Mouse (Mus musculus) embryonic facial prominence, embryonic 13.5 days (tissue): ENCODE data around the gene Mgrn1. TPM values are rescaled to one million over a fixed set of nuclear protein-coding genes. Genes with fewer than 3 reads are reported as not detected.

ENCODE experiments used
- ATAC-seq: fragments of 200-750 bp; cut with Nextera tagmentation; 2 replicates; pipeline ENCODE4 v1.8.0; 2017; ENCODE audit warnings: low read depth; ENCODE audit not compliant: insufficient number of reproducible peaks, insufficient read depth, low FRiP score, low TSS enrichment
- H3K27ac ChIP-seq: fragments of 300-500 bp; sonication (generic); 2 replicates; pipeline ENCODE4 v1.5.1; 2015; ENCODE audit warnings: moderate library complexity, mild to moderate bottlenecking, inconsistent platforms
- H3K27me3 ChIP-seq: fragments of 300-500 bp; sonication (generic); 2 replicates; pipeline ENCODE4 v1.6.1; 2015; ENCODE audit warnings: mild to moderate bottlenecking, inconsistent platforms
- H3K36me3 ChIP-seq: fragments of 300-500 bp; sonication (generic); 2 replicates; pipeline ENCODE4 v1.6.1; 2015; ENCODE audit warnings: mild to moderate bottlenecking, inconsistent platforms
- H3K4me1 ChIP-seq: fragments of 300-500 bp; sonication (generic); 2 replicates; pipeline ENCODE4 v1.6.1; 2015; ENCODE audit warnings: inconsistent platforms
- H3K4me2 ChIP-seq: fragments of 300-500 bp; sonication (generic); 2 replicates; pipeline ENCODE4 v1.6.1; 2015; ENCODE audit warnings: moderate library complexity, mild to moderate bottlenecking, inconsistent platforms
- H3K4me3 ChIP-seq: fragments of 300-500 bp; sonication (generic); 2 replicates; pipeline ENCODE4 v1.5.1; 2015; ENCODE audit warnings: mild to moderate bottlenecking, inconsistent platforms
- H3K9ac ChIP-seq: fragments of 300-500 bp; sonication (generic); 2 replicates; pipeline ENCODE4 v1.6.1; 2015; ENCODE audit warnings: mild to moderate bottlenecking, inconsistent platforms
- H3K9me3 ChIP-seq: fragments of 300-500 bp; sonication (generic); 2 replicates; pipeline ENCODE4 v1.6.1; 2016; ENCODE audit warnings: inconsistent platforms
- WGBS: fragments of 180-500 bp; shearing (Covaris S2); methylation state at CpG from one replicate; pipeline ENCODE4 v1.1.7; 2015; ENCODE audit warnings: mixed read lengths; 5-methylcytosine and 5-hydroxymethylcytosine counted together
- polyA plus RNA-seq: library from polyadenylated mRNA; unstranded; fragments of >200 nt; fragmentation: Nextera tagmentation; extraction: Ambion mirVana; gene quantifications from 2 replicates; pipeline ENCODE4 v1.2.1, GENCODE M21; 2015

Mgrn1 gene
- 87.7 and 95.2 TPM in 2 replicates for polyA plus RNA-seq

DNA sequence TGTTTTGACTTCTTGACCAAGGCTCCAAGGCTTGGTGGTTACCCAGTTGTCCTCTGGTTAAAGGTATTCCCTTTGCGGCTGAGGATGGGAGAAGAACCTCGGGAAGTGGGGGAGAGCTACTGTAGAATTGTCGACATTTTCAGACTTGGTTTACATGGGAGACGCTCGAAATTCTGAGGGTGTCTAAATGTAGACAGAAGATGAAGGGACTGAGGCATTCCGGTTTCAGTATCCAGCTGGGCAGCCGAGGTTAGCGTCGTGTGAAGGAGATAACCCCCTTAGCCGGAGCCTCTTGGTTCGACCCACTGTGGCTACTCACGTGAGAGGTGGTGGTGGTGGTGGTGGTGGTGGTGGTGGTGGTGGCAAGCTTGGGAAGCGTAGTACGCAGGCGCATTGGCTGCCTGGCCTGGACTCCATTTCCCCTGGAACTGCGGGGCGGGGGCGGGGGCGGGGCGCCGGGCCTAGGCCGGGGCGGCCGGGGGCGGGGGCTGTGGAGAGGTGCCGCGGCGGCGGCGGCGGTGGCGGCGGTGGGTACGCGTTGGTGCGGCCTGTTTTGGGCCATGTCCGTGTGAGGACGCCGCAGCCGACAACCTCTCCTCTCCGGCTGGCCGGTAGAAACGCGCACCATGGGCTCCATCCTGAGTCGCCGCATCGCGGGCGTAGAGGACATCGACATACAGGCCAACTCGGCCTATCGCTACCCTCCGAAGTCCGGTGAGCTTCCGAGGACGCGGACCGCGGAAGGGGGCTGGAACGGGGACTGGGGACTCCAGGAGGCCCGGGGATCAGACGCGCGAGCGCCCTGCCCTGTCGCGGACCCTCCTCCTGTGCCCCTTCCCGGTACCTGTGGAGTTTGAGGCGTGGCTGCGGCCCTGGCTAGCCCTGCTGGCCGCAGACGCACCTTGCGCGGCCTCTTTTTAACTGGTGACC is at the start of gene Mgrn1:
Gene Mgrn1 (plus strand): TSS at position 490 of the 930 bp plus-strand sequence.
- WGBS = 2% methylated on average over 56 of the region's 74 CpGs
- H3K27ac ChIP-seq = peak within 1 kb of the TSS; percentile 86
- peak within 1 kb of the TSS; percentile 94 for H3K9ac ChIP-seq
- H3K9me3 ChIP-seq = no peaks in the 10 kb centered on the region
- peak; percentile 83 for ATAC-seq
- peaks cover 38% of the 10 kb centered on the region for H3K4me1 ChIP-seq
- H3K27me3 ChIP-seq = no peaks in the 10 kb centered on the region
- peaks cover 8% of the 10 kb centered on the region; the same call in 1 of the 2 replicates for H3K36me3 ChIP-seq
- H3K4me2 ChIP-seq = peak within 1 kb of the TSS; percentile 84
- peak within 1 kb of the TSS; percentile 75 for H3K4me3 ChIP-seq

- H3K9me3 ChIP-seq = no peaks in the 10 kb centered on the region
- H3K4me2 ChIP-seq = no peak overlapping the region
- no peaks in the 10 kb centered on the region for H3K27me3 ChIP-seq
- H3K36me3 ChIP-seq = no peaks in the 10 kb centered on the region
- H3K4me3 ChIP-seq = no peak overlapping the region
- WGBS = 79% methylated on average over 3 of the region's 3 CpGs
- H3K4me1 ChIP-seq = no peaks in the 10 kb centered on the region
- no peak for ATAC-seq
- H3K27ac ChIP-seq = no peak overlapping the region
- no peak overlapping the region for H3K9ac ChIP-seq
These were observed 48.4 kb upstream of the Mgrn1 start for GRCm38 (mm10) chr16:4837631-4838030.

DNA sequence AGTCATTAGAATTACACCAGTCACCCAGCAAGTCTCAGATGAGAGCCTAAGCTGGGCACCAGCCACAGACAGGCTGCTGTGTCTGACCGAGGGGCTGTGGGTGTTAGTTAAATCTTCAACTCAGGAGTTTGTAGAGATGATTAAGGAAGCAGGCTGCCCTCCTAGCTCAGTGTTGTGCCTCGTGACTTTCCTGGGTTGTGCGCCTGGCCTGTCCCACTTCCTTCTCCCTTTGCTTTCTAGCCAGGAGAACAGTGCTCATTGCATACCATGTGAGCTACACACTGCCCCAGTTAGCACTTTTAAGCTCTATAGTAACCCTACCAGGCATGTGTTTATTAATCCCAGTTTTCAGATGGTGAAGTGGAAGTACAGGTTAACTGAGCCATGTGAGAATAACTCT is 46.5 kb upstream of the Mgrn1 start:
- no peaks in the 10 kb centered on the region for H3K27me3 ChIP-seq
- no peaks in the 10 kb centered on the region for H3K36me3 ChIP-seq
- ATAC-seq = no peak
- no peak overlapping the region for H3K27ac ChIP-seq
- no peak overlapping the region for H3K9ac ChIP-seq
- H3K4me2 ChIP-seq = no peak overlapping the region
- WGBS = 70% methylated on average over 3 of the region's 3 CpGs
- no peaks in the 10 kb centered on the region for H3K9me3 ChIP-seq
- H3K4me1 ChIP-seq = no peaks in the 10 kb centered on the region
- no peak overlapping the region for H3K4me3 ChIP-seq

GRCm38 (mm10) chr16:4840231-4840630 is 45.8 kb upstream of the Mgrn1 start:
- Histone ChIP-seq H3K4me1 (no peaks in the 10 kb centered on the region), H3K9ac (no peak overlapping the region), H3K4me3 (no peak overlapping the region), H3K9me3 (no peaks in the 10 kb centered on the region), H3K27me3 (no peaks in the 10 kb centered on the region), H3K36me3 (no peaks in the 10 kb centered on the region), H3K27ac (no peak overlapping the region), H3K4me2 (no peak overlapping the region)
- ATAC-seq = no peak
- WGBS = 82% methylated on average over 8 of the region's 8 CpGs

GRCm38 (mm10) chr16:4847041-4847440 is 39.0 kb upstream of the Mgrn1 start:
- 83% methylated on average over 3 of the region's 3 CpGs for WGBS
- Histone ChIP-seq H3K27me3 (no peaks in the 10 kb centered on the region), H3K36me3 (no peaks in the 10 kb centered on the region), H3K4me1 (no peaks in the 10 kb centered on the region), H3K9me3 (no peaks in the 10 kb centered on the region), H3K4me3 (no peak overlapping the region), H3K9ac (no peak overlapping the region), H3K4me2 (no peak overlapping the region), H3K27ac (no peak overlapping the region)
- no peak for ATAC-seq

- H3K27ac ChIP-seq = no peak overlapping the region
- no peaks in the 10 kb centered on the region for H3K4me1 ChIP-seq
- H3K27me3 ChIP-seq = no peaks in the 10 kb centered on the region
- H3K9ac ChIP-seq = no peak overlapping the region
- H3K9me3 ChIP-seq = no peaks in the 10 kb centered on the region
- no peaks in the 10 kb centered on the region for H3K36me3 ChIP-seq
- H3K4me2 ChIP-seq = no peak overlapping the region
- H3K4me3 ChIP-seq = no peak overlapping the region
- 88% methylated on average over 2 of the region's 2 CpGs for WGBS
- no peak for ATAC-seq
These were observed 38.0 kb upstream of the Mgrn1 start for GRCm38 (mm10) chr16:4848090-4848489.

- Histone ChIP-seq H3K9me3 (no peaks in the 10 kb centered on the region), H3K4me1 (no peaks in the 10 kb centered on the region), H3K4me2 (no peak overlapping the region), H3K27me3 (no peaks in the 10 kb centered on the region), H3K9ac (no peak overlapping the region), H3K36me3 (no peaks in the 10 kb centered on the region), H3K27ac (no peak overlapping the region), H3K4me3 (no peak overlapping the region)
- 83% methylated on average over 7 of the region's 7 CpGs for WGBS
- no peak for ATAC-seq
These were observed 35.7 kb upstream of the Mgrn1 start for GRCm38 (mm10) chr16:4850361-4850760.

DNA sequence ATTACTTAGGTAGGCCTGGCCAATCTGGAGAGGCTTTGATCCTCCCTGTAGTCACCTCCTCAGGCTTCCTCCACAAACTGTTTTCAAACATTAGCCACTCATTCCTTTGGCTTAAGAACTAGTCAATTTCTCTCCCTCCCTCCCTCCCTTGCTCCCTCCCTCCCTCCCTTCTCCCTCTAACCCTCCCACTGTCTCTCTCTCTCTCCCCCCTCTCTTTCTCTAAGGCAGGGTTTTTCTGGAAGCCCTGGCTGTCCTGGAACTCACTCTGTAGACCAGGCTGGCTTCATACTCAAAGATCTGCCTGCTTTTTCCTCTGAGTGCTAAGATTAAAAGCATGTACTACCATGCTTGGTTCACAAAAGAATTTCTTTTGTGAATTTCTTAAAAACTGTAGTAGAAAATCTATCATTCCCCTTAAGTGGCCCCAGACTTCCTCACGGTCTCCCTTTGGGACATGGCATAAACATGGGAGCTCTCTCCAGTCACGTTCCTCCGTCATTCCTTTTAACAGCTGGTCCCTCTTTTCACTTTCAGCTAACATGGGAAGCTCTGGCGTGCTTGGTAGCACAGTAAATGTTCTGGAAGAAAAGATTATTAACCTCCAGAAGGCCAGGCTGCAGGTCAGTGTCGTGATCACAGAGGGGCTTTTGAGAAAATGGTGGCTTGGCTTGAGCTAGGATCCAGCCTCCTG is 35.0 kb upstream of the Mgrn1 start:
- ATAC-seq = no peak
- no peak overlapping the region for H3K4me2 ChIP-seq
- H3K9ac ChIP-seq = no peak overlapping the region
- 42% methylated on average over 5 of the region's 5 CpGs for WGBS
- H3K36me3 ChIP-seq = no peaks in the 10 kb centered on the region
- no peaks in the 10 kb centered on the region for H3K9me3 ChIP-seq
- no peaks in the 10 kb centered on the region for H3K27me3 ChIP-seq
- no peaks in the 10 kb centered on the region for H3K4me1 ChIP-seq
- no peak overlapping the region for H3K4me3 ChIP-seq
- H3K27ac ChIP-seq = 0 out of 2 replicates have a peak overlapping the region, but pooled peaks have one; percentile 28

DNA sequence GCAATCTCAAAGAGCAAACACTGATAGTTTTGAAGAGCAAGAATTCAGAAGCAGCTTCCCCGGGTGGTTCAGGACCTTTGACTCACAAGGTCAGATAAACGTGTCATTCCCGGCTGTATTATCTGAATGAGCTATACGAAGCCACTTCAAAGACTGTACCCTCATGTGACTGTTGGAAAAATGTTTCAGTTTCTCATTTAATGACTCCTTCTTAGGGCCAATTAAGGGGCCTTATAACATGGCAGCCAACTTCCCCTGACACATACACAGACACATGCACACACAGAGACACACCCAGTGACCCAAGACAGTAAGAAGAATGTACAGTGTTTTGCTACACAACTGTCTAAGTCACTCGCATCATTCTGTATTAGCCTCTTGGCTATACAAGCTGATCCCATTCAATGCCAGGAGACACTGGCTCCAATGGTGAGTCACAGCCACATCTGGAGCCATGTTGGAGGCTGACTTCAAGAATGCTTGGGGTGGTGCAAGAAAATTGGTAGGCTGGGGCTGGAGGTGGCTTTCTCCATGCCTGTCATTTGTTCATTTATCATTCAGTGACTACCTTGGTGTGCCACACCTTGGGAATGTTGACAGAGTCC is 30.9 kb upstream of the Mgrn1 start:
- Histone ChIP-seq H3K4me1 (no peaks in the 10 kb centered on the region), H3K4me3 (no peak overlapping the region), H3K27ac (no peak overlapping the region), H3K9ac (no peak overlapping the region), H3K4me2 (no peak overlapping the region), H3K36me3 (no peaks in the 10 kb centered on the region), H3K27me3 (no peaks in the 10 kb centered on the region), H3K9me3 (no peaks in the 10 kb centered on the region)
- ATAC-seq = no peak
- WGBS = 67% methylated on average over 5 of the region's 5 CpGs

DNA sequence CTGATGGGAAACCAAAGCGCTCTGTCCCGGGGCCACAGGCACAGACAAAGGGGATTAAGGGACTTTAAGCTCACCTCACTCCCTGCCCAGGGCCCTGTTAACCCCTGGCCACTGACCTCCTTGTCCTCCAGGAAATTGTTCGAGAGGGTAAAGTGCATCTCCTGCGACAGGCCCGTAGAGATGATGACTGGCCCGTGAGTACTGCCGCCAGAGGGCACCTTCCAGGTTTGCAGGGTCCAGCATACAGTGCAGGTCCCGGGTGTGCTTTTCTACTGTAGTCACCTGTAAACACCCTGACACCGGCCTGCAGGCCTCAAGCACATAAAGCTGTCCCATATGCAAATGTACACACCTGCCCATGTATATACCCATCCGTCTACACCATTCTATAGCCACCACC is 24.7 kb upstream of the Mgrn1 start:
- H3K4me2 ChIP-seq = no peak overlapping the region
- no peak overlapping the region for H3K9ac ChIP-seq
- H3K27ac ChIP-seq = no peak overlapping the region
- H3K27me3 ChIP-seq = no peaks in the 10 kb centered on the region
- no peaks in the 10 kb centered on the region for H3K4me1 ChIP-seq
- 44% methylated on average over 10 of the region's 10 CpGs for WGBS
- H3K4me3 ChIP-seq = no peak overlapping the region
- H3K9me3 ChIP-seq = no peaks in the 10 kb centered on the region
- no peaks in the 10 kb centered on the region for H3K36me3 ChIP-seq
- ATAC-seq = no peak

GRCm38 (mm10) chr16:4862863-4863483 is 23.1 kb upstream of the Mgrn1 start:
- Histone ChIP-seq H3K27me3 (no peaks in the 10 kb centered on the region), H3K9ac (no peak overlapping the region), H3K27ac (no peak overlapping the region), H3K4me1 (no peaks in the 10 kb centered on the region), H3K4me3 (no peak overlapping the region), H3K4me2 (no peak overlapping the region), H3K9me3 (no peaks in the 10 kb centered on the region), H3K36me3 (no peaks in the 10 kb centered on the region)
- WGBS = 54% methylated on average over 9 of the region's 9 CpGs
- no peak for ATAC-seq
